Mouse (Mus musculus) inflammation-experienced regulatory T-cells, adult 6 months (primary cell): ENCODE measurements around the gene Ing4. TPM values are rescaled to one million over a fixed set of nuclear protein-coding genes. Genes with fewer than 3 reads are reported as not detected.
A peak's percentile ranks its signal among the peaks of the same experiment; 100 is the strongest.

Source experiments
- ATAC-seq: one replicate; pipeline ENCODE4 v1.8.0; 2017
- polyA plus RNA-seq, 3 experiments: library from polyadenylated mRNA; unstranded; fragments of 100-300 nt; shearing (Covaris generic); gene quantifications; one replicate each; pipeline ENCODE4 v1.2.1; 2017

The Ing4 gene
- polyA plus RNA-seq: 10 to 100 TPM; 39.9 to 61.7 (median 46.2) TPM

GRCm38 (mm10) chr6:125039533-125040153, at the start of gene Ing4:
Gene Ing4 (plus strand): TSS chr6:125039760.
- peak; percentile 97 for ATAC-seq

- ATAC-seq: no peak
Measured at GRCm38 (mm10) chr6:124992241-124992640, 47.3 kb upstream of the Ing4 start.

GRCm38 (mm10) chr6:124993365-124993764, 46.2 kb upstream of the Ing4 start:
- ATAC-seq: no peak

- no peak for ATAC-seq
Measured at GRCm38 (mm10) chr6:124993876-124994275, 45.7 kb upstream of the Ing4 start.

- ATAC-seq: no peak
Measured at GRCm38 (mm10) chr6:124995246-124995645, 44.3 kb upstream of the Ing4 start.

- ATAC-seq: no peak
Measured at GRCm38 (mm10) chr6:124995831-124996403, 43.6 kb upstream of the Ing4 start.

- ATAC-seq: peak; percentile 51
Measured at GRCm38 (mm10) chr6:124996551-124997501, 42.7 kb upstream of the Ing4 start, which contains the start of gene Pianp. Gene Pianp (plus strand): TSS chr6:124996694.

GRCm38 (mm10) chr6:124998066-124998465, 41.5 kb upstream of the Ing4 start:
- ATAC-seq: no peak

- ATAC-seq: no peak
Measured at GRCm38 (mm10) chr6:124999091-124999490, 40.5 kb upstream of the Ing4 start.

GRCm38 (mm10) chr6:124999546-124999945, 40.0 kb upstream of the Ing4 start:
- ATAC-seq: no peak

GRCm38 (mm10) chr6:125003706-125004105, 35.9 kb upstream of the Ing4 start:
- ATAC-seq: no peak

GRCm38 (mm10) chr6:125005086-125005485, 34.5 kb upstream of the Ing4 start:
- no peak for ATAC-seq

GRCm38 (mm10) chr6:125008060-125008459, 31.5 kb upstream of the Ing4 start:
- no peak for ATAC-seq

GRCm38 (mm10) chr6:125008586-125009128, 30.9 kb upstream of the Ing4 start:
- peak; percentile 97 for ATAC-seq

GRCm38 (mm10) chr6:125009129-125009180, 30.6 kb upstream of the Ing4 start, which contains the start of gene Zfp384:
Gene Zfp384 (plus strand): TSS chr6:125009145.
- ATAC-seq: no peak

- ATAC-seq: peak; percentile 50
Measured at GRCm38 (mm10) chr6:125009181-125010073, 30.1 kb upstream of the Ing4 start.

GRCm38 (mm10) chr6:125017682-125018081, 21.9 kb upstream of the Ing4 start:
- no peak for ATAC-seq

GRCm38 (mm10) chr6:125030532-125030931, 9.0 kb upstream of the Ing4 start:
- ATAC-seq: peak; percentile 63

- ATAC-seq: no peak
Measured at GRCm38 (mm10) chr6:125031604-125032003, 8.0 kb upstream of the Ing4 start.

GRCm38 (mm10) chr6:125038666-125039065, 894 bp upstream of the Ing4 start:
- ATAC-seq: no peak

GRCm38 (mm10) chr6:125039131-125039530, 429 bp upstream of the Ing4 start:
- peak; percentile 19 for ATAC-seq

- no peak for ATAC-seq
Measured at GRCm38 (mm10) chr6:125040221-125040620, 661 bp downstream of the Ing4 start.

- no peak for ATAC-seq
Measured at GRCm38 (mm10) chr6:125041047-125041446, 1.5 kb downstream of the Ing4 start.
